Comparison of ENCODE assay signal across 8 mouse cellular contexts in the genomic region with DNA sequence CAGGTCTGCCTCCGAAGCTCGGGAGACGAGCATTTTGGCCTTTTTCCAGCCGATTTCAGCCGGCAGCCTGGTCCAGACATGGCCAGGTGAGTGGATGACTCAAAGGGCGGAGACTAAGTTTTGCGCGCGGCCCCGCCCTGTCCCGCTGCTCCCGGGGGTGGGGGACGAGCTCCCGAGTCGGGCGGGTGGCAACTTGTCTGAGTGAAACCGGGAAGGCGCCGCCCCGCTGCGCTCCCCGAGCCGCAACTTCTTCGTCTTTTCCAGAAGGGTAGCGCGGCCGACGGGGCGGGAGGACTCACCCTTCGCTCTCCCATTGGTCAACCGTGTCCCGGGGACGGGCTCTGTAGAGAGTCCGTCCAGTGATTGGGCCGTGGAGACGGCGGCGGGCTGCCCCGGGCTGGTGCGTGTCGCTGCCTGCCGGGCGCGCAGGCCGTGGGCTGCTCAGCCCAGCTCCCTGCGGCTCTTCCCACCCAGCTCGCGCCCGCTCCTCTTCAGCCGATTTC. TPM values are rescaled to one million over a fixed set of nuclear protein-coding genes. Genes with fewer than 3 reads are reported as not detected.
A peak's percentile ranks its signal among the peaks of the same experiment; 100 is the strongest.
DNase-seq lines count a peak whose midpoint lies in the region; ATAC-seq and TF ChIP-seq lines count a peak whose summit lies in the region.

No protein-coding gene starts in this region.

- H3K4me2 ChIP-seq in heart, embryonic 11.5 days, result peak overlapping the region; percentile 90
- peak overlapping the region; percentile 94 for H3K4me2 ChIP-seq in kidney, embryonic 15.5 days
- H3K4me2 ChIP-seq in limb, embryonic 15.5 days, result peak overlapping the region; percentile 74
- peak overlapping the region; percentile 66 for H3K4me2 ChIP-seq in midbrain, postnatal 0 days (ENCODE audit: low read depth, low read length, poor library complexity, severe bottlenecking)

- peaks cover 38% of the 10 kb centered on the region for H3K27me3 ChIP-seq in erythroblast, embryonic 14.5 days (ENCODE audit: control insufficient read depth)
- peaks cover 41% of the 10 kb centered on the region for H3K27me3 ChIP-seq in heart, embryonic 11.5 days (ENCODE audit: control insufficient read depth, insufficient read depth, low read length)
- H3K27me3 ChIP-seq in kidney, embryonic 15.5 days, result peaks cover 41% of the 10 kb centered on the region
- peaks cover 42% of the 10 kb centered on the region for H3K27me3 ChIP-seq in limb, embryonic 15.5 days
- H3K27me3 ChIP-seq in midbrain, postnatal 0 days (ENCODE audit: insufficient read depth, low read length), result peaks cover 40% of the 10 kb centered on the region

- no peaks in the 10 kb centered on the region for H3K9me3 ChIP-seq in erythroblast, embryonic 14.5 days (ENCODE audit: control insufficient read depth, low read length)
- H3K9me3 ChIP-seq in heart, embryonic 11.5 days (replicated peaks; ENCODE audit: control insufficient read depth, low read length), result no peaks in the 10 kb centered on the region
- no peaks in the 10 kb centered on the region for H3K9me3 ChIP-seq in kidney, embryonic 15.5 days (replicated peaks)
- H3K9me3 ChIP-seq in limb, embryonic 15.5 days, result no peaks in the 10 kb centered on the region
- H3K9me3 ChIP-seq in midbrain, postnatal 0 days (ENCODE audit: low read length), result no peaks in the 10 kb centered on the region

- H3K27ac ChIP-seq in heart, embryonic 11.5 days (ENCODE audit: low read depth, low read length), result no peak overlapping the region
- peak overlapping the region; percentile 75; the same call in 1 of the 2 replicates for H3K27ac ChIP-seq in kidney, embryonic 15.5 days
- peak overlapping the region; percentile 78 for H3K27ac ChIP-seq in limb, embryonic 15.5 days
- H3K27ac ChIP-seq in midbrain, postnatal 0 days (ENCODE audit: low read depth, low read length), result no peak overlapping the region

- DNase-seq in CD4-positive helper T cell, adult 2 months (ENCODE audit: low read depth, low spot score), result peak; percentile 88
- peak; percentile 86 for DNase-seq in brain, adult 2 months (ENCODE audit: low read depth, low spot score)
- DNase-seq in midbrain, postnatal 0 days (ENCODE audit: low spot score), result peak; percentile 70
- DNase-seq in spleen, postnatal 10 days (ENCODE audit: low spot score in 2 of 2), result peak; percentile 69 to 87

- H3K4me1 ChIP-seq in erythroblast, embryonic 14.5 days (ENCODE audit: control insufficient read depth), result peaks cover 25% of the 10 kb centered on the region
- H3K4me1 ChIP-seq in heart, embryonic 11.5 days (ENCODE audit: control insufficient read depth, insufficient read depth, low read length), result peaks cover 18% of the 10 kb centered on the region
- H3K4me1 ChIP-seq in kidney, embryonic 15.5 days, result peaks cover 33% of the 10 kb centered on the region
- peaks cover 28% of the 10 kb centered on the region for H3K4me1 ChIP-seq in limb, embryonic 15.5 days
- no peaks in the 10 kb centered on the region for H3K4me1 ChIP-seq in midbrain, postnatal 0 days (ENCODE audit: insufficient read depth, low read length)

- ATAC-seq in heart, embryonic 11.5 days (replicated peaks; ENCODE audit: insufficient number of reproducible peaks, low FRiP score, low TSS enrichment), result peak; percentile 91
- ATAC-seq in kidney, embryonic 15.5 days (replicated peaks; ENCODE audit: low FRiP score), result peak; percentile 95
- peak; percentile 90 for ATAC-seq in limb, embryonic 15.5 days (ENCODE audit: insufficient number of reproducible peaks, low FRiP score, low TSS enrichment, low read depth)
- peak; percentile 86 for ATAC-seq in midbrain, postnatal 0 days (ENCODE audit: low FRiP score)

- H3K9ac ChIP-seq in heart, embryonic 11.5 days (ENCODE audit: low read depth, low read length), result peak overlapping the region; percentile 70
- peak overlapping the region; percentile 51 for H3K9ac ChIP-seq in kidney, embryonic 15.5 days
- H3K9ac ChIP-seq in limb, embryonic 15.5 days, result peak overlapping the region; percentile 29
- H3K9ac ChIP-seq in midbrain, postnatal 0 days (replicated peaks; ENCODE audit: low read length, poor library complexity, severe bottlenecking), result no peak overlapping the region

- H3K36me3 ChIP-seq in erythroblast, embryonic 14.5 days (ENCODE audit: control insufficient read depth), result no peaks in the 10 kb centered on the region
- H3K36me3 ChIP-seq in heart, embryonic 11.5 days (ENCODE audit: control insufficient read depth, insufficient read depth, low read length), result no peaks in the 10 kb centered on the region
- peaks cover 13% of the 10 kb centered on the region for H3K36me3 ChIP-seq in kidney, embryonic 15.5 days
- H3K36me3 ChIP-seq in limb, embryonic 15.5 days, result peaks cover 13% of the 10 kb centered on the region
- H3K36me3 ChIP-seq in midbrain, postnatal 0 days (ENCODE audit: insufficient read depth, low read length), result peaks cover 15% of the 10 kb centered on the region

- H3K4me3 ChIP-seq in erythroblast, embryonic 14.5 days (replicated peaks), result peak overlapping the region; percentile 64
- peak overlapping the region; percentile 60 for H3K4me3 ChIP-seq in heart, embryonic 11.5 days (ENCODE audit: low read depth, low read length)
- H3K4me3 ChIP-seq in kidney, embryonic 15.5 days (replicated peaks), result peak overlapping the region; percentile 59
- peak overlapping the region; percentile 52 for H3K4me3 ChIP-seq in limb, embryonic 15.5 days
- H3K4me3 ChIP-seq in midbrain, postnatal 0 days (ENCODE audit: low read depth, low read length), result peak overlapping the region; percentile 36

- TF ChIP-seq CTCF in midbrain, postnatal 0 days (IDR thresholded peaks at IDR 0.05), result no peak

- under 1% methylated on average over 47 of the region's 50 CpGs for WGBS in heart, embryonic 11.5 days (ENCODE audit: insufficient replicate concordance)
- WGBS in kidney, embryonic 15.5 days, result under 1% methylated on average over 50 of the region's 50 CpGs
- under 1% methylated on average over 46 of the region's 50 CpGs for WGBS in limb, embryonic 15.5 days
- under 1% methylated on average over 45 of the region's 50 CpGs for WGBS in midbrain, postnatal 0 days

RNA-seq across cellular contexts. Expression of a gene that starts 2.3 kb away (rescaled TPM):
- polyA plus RNA-seq in erythroblast, embryonic 14.5 days (2012), result 0.06 and 0.22 TPM in 2 replicates
- 1.7 and 3.0 TPM in 2 replicates for polyA plus RNA-seq in heart, embryonic 11.5 days (2014; fragmentation: Nextera tagmentation; extraction: Ambion mirVana)
- 9.8 and 13.3 TPM in 2 replicates for polyA plus RNA-seq in kidney, embryonic 15.5 days (2015; fragmentation: Nextera tagmentation; extraction: Ambion mirVana)
- polyA plus RNA-seq in limb, embryonic 15.5 days (2015; fragmentation: Nextera tagmentation; extraction: Ambion mirVana), result 499 and 506 TPM in 2 replicates
- total RNA-seq in midbrain, postnatal 0 days (2014; rRNA removed), result 2.0 and 3.6 TPM in 2 replicates
- polyA plus RNA-seq in midbrain, postnatal 0 days (2015; fragmentation: Nextera tagmentation; extraction: Ambion mirVana), result 0.67 and 0.86 TPM in 2 replicates

RNA-seq across cellular contexts. Expression of a gene that starts 15.5 kb away (rescaled TPM):
- polyA plus RNA-seq in erythroblast, embryonic 14.5 days (2012), result 4.0 and 4.2 TPM in 2 replicates
- polyA plus RNA-seq in heart, embryonic 11.5 days (2014; fragmentation: Nextera tagmentation; extraction: Ambion mirVana), result 14.2 and 14.3 TPM in 2 replicates
- 19.8 and 20.3 TPM in 2 replicates for polyA plus RNA-seq in kidney, embryonic 15.5 days (2015; fragmentation: Nextera tagmentation; extraction: Ambion mirVana)
- polyA plus RNA-seq in limb, embryonic 15.5 days (2015; fragmentation: Nextera tagmentation; extraction: Ambion mirVana), result 15.7 and 17.2 TPM in 2 replicates
- 22.7 and 23.6 TPM in 2 replicates for total RNA-seq in midbrain, postnatal 0 days (2014; rRNA removed)
- 16.2 and 16.7 TPM in 2 replicates for polyA plus RNA-seq in midbrain, postnatal 0 days (2015; fragmentation: Nextera tagmentation; extraction: Ambion mirVana)

RNA-seq across cellular contexts. Expression of a gene that starts 25.1 kb away (rescaled TPM):
- 1.2 and 1.6 TPM in 2 replicates for polyA plus RNA-seq in erythroblast, embryonic 14.5 days (2012)
- polyA plus RNA-seq in heart, embryonic 11.5 days (2014; fragmentation: Nextera tagmentation; extraction: Ambion mirVana), result 5.0 and 6.0 TPM in 2 replicates
- polyA plus RNA-seq in kidney, embryonic 15.5 days (2015; fragmentation: Nextera tagmentation; extraction: Ambion mirVana), result 7.4 and 7.8 TPM in 2 replicates
- 5.8 and 7.3 TPM in 2 replicates for polyA plus RNA-seq in limb, embryonic 15.5 days (2015; fragmentation: Nextera tagmentation; extraction: Ambion mirVana)
- 8.7 and 10.3 TPM in 2 replicates for total RNA-seq in midbrain, postnatal 0 days (2014; rRNA removed)
- polyA plus RNA-seq in midbrain, postnatal 0 days (2015; fragmentation: Nextera tagmentation; extraction: Ambion mirVana), result 5.6 and 6.3 TPM in 2 replicates

RNA-seq across cellular contexts. Expression of a gene that starts 46.4 kb away (rescaled TPM):
- not detected in 2 replicates for polyA plus RNA-seq in erythroblast, embryonic 14.5 days (2012)
- 9.6 and 11.0 TPM in 2 replicates for polyA plus RNA-seq in heart, embryonic 11.5 days (2014; fragmentation: Nextera tagmentation; extraction: Ambion mirVana)
- 0.44 and 0.64 TPM in 2 replicates for polyA plus RNA-seq in kidney, embryonic 15.5 days (2015; fragmentation: Nextera tagmentation; extraction: Ambion mirVana)
- not detected in 2 replicates for polyA plus RNA-seq in limb, embryonic 15.5 days (2015; fragmentation: Nextera tagmentation; extraction: Ambion mirVana)
- not detected in 2 replicates for total RNA-seq in midbrain, postnatal 0 days (2014; rRNA removed)
- not detected in 2 replicates for polyA plus RNA-seq in midbrain, postnatal 0 days (2015; fragmentation: Nextera tagmentation; extraction: Ambion mirVana)

RNA-seq across cellular contexts. Expression of a gene that starts 50.3 kb away (rescaled TPM):
- polyA plus RNA-seq in erythroblast, embryonic 14.5 days (2012), result 0.25 and 0.43 TPM in 2 replicates
- polyA plus RNA-seq in heart, embryonic 11.5 days (2014; fragmentation: Nextera tagmentation; extraction: Ambion mirVana), result 1.5 and 2.5 TPM in 2 replicates
- 2.5 and 3.8 TPM in 2 replicates for polyA plus RNA-seq in kidney, embryonic 15.5 days (2015; fragmentation: Nextera tagmentation; extraction: Ambion mirVana)
- 2.9 and 3.6 TPM in 2 replicates for polyA plus RNA-seq in limb, embryonic 15.5 days (2015; fragmentation: Nextera tagmentation; extraction: Ambion mirVana)
- total RNA-seq in midbrain, postnatal 0 days (2014; rRNA removed), result 19.2 and 26.7 TPM in 2 replicates
- polyA plus RNA-seq in midbrain, postnatal 0 days (2015; fragmentation: Nextera tagmentation; extraction: Ambion mirVana), result 5.9 and 7.3 TPM in 2 replicates

Comparison
In these comparisons a context has a peak if more than half of its experiments do, and no peak if none do; other contexts are left out.
1. H3K27ac ChIP-seq: peak in kidney, embryonic 15.5 days (single experiment) and limb, embryonic 15.5 days (single experiment); none in heart, embryonic 11.5 days (single experiment) and midbrain, postnatal 0 days (single experiment).
2. RNA of a gene that starts 2.3 kb away (polyA plus RNA-seq): 499 to 506 TPM in limb, embryonic 15.5 days; 9.8 to 13.3 TPM in kidney, embryonic 15.5 days, 1.7 to 3.0 TPM in heart, embryonic 11.5 days, 0.67 to 0.86 TPM in midbrain, postnatal 0 days and 0.06 to 0.22 TPM in erythroblast, embryonic 14.5 days; every median in the first group is over 10 times any median in the second.
3. Peak in every context shown above with its lines, with median percentiles within 50 percentile points of each other: DNase-seq, H3K4me3 ChIP-seq, ATAC-seq and H3K4me2 ChIP-seq.